Mouse (Mus musculus) frontal cortex, adult (tissue): ENCODE measurements around the gene Pcp4.
A peak's percentile ranks its signal among the peaks of the same experiment; 100 is the strongest.

Experiments used
- ATAC-seq: cut with Nextera tagmentation; 2 replicates; pipeline ENCODE4 v1.9.2; 2017; ENCODE audit warnings: mild to moderate bottlenecking, moderate library complexity, mixed read lengths; ENCODE audit not compliant: low TSS enrichment

The Pcp4 gene

GRCm38 (mm10) chr16:96488038-96488437 is 20.6 kb downstream of the Pcp4 start:
- ATAC-seq = no peak

DNA sequence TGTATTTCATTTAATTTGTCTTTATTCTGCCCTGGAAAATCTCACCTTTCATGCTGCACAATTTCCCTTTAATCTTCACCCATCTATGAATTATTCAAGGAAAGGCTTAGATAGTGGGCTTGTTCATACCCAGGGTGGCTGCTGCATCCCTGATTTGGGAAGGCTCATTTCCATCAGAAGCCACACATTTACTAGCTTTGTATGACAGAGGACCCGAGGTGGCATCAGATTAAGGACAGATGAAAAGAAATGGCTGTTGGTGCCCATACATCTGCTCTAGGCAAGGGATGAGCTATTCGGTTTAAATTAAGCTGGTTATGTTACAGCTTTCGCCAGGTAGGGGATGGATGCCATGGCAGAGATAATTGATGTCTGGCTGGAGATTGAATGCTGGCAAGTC is 24.1 kb downstream of the Pcp4 start:
- no peak for ATAC-seq

GRCm38 (mm10) chr16:96494079-96494478 is 26.7 kb downstream of the Pcp4 start:
- peak; percentile 51; the same call in 1 of the 2 replicates for ATAC-seq

GRCm38 (mm10) chr16:96498951-96499350 is 31.5 kb downstream of the Pcp4 start:
- peak; percentile 88 for ATAC-seq

- ATAC-seq = no peak
These were observed 33.8 kb downstream of the Pcp4 start for GRCm38 (mm10) chr16:96501241-96501640.

DNA sequence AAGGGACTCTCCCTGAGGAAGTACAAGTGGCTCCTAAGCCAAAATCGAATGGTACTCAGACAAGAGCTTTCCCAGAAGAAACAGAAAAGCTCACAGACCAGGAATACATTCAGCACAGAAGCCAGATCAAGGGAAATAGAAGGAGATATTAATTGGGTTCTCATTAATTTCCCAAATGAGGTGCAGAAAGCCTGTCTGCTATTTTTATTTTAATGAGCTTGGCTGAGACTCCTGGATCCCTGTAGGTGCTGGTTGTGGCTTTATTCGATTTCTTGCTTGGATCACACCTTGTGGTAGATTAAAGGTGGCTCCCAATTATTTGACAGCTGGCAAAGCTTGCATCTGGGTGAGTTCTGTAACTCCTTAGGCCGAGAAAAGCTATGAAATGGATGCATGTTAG is 35.2 kb downstream of the Pcp4 start:
- no peak for ATAC-seq

DNA sequence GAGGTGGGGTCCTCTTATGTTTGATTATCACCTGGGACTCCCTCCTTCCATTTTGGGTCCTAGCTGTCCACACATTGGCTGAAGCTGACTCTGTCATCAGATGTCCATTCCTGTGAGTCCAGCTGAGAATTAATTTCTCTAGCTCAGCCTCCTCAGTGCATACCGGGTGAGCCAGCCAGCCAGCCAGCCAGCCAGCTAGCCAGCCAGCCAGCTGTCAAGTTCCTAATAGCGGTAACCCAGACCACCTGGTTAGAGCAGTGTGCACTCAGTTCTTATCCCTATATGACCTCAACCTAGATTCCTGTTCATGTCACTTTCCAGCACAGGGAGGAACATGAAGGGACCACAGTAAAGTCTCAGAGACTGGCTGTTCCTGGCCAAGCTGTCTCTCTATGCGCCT is 47.1 kb downstream of the Pcp4 start:
- ATAC-seq = no peak

GRCm38 (mm10) chr16:96527476-96527875 is 60.1 kb downstream of the Pcp4 start:
- no peak for ATAC-seq

DNA sequence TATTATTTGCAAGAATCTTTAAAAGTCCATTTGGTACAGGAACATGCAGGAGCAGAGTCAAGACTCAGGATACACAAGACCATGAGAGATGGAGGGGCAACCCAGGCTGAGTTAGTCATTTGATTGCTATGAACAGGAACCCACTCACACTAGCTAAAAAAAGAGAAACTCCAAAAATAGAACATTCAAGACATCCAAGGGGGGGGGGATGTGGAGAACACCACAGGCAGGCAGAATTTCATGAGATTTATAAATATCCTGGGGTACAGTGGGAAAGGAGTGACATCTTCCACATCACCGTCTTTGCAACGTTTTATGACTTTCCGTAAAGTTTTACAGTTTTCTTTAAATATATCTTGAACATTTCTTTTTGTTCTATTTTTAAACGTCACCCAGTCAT is 61.1 kb downstream of the Pcp4 start:
- ATAC-seq = peak; percentile 49; the same call in 1 of the 2 replicates

- ATAC-seq = no peak
These were observed 62.6 kb downstream of the Pcp4 start for GRCm38 (mm10) chr16:96529896-96530568.

DNA sequence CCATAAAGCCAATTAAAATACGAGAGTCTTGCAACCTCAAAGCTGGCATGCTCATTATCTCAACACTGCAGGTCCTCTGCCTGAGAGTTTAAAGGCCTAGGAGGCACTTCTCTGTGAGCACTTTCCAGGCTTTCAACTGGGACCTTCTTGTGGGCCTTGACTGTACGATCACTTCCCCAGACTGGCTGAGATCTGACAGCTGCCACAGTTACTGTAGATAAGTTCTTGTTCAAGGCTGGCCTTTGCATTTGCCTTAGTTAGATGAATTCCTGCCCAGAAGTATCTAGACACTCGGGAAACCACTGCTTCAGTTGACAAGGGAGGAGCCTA is 63.1 kb downstream of the Pcp4 start:
- no peak for ATAC-seq

DNA sequence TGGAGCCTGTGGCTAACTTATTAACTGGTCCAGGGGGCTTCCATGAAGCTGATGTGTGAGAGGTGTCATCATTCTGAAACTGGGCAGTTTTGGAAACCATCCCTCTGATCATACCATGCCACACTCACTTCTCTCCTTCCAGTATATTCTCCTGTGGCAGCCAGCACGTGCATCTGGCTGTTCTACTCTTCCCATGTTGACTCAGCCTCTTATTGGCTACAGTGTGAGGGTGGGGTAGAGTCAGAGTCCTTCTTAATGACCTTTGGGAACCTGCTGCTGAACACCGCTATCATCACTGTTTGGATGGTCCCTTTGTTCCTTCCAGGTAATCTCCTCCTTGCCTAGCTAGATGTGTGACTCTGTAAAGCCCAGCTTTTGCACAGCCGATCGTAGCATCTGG is 63.6 kb downstream of the Pcp4 start:
- no peak for ATAC-seq

DNA sequence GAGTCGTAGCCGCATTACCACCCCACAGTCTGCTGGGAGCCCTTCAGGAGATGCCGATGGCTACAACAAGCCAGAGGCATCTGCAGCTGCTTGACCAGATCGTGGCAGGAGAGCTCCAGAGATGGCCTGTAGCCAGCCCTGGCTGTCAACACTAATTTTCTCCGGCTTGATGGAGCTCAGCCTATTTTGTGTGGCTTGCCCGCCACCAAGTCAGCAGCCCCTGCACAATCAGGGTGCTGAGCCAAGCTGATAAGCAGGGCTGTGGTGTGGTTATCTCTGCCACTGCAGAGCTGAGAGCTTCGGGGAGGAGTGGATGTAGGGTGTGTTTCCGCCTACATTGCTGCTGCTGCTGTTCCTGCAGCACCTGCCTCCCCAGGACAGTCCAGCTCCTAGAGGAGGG is 66.3 kb downstream of the Pcp4 start:
- peak; percentile 45 for ATAC-seq

DNA sequence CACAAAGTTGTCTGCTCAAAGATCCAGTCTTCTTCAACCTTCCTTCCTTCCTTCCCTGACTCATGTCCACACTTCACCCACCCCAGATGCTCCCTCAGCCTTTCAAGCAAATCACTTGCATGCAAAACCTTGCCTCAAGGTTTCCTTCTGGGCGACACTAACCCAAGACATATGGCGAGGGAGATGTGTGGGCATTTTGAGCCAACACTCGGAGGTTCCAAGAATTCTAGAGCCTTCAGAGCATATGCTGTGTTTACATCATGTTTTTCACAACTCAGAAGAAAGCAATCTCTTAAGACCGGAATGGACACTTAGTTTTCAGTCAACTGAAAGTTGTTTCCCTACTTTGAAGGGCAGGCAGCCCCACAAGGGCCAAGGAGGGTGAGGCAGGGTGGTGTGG is 67.9 kb downstream of the Pcp4 start:
- ATAC-seq = peak; percentile 64

DNA sequence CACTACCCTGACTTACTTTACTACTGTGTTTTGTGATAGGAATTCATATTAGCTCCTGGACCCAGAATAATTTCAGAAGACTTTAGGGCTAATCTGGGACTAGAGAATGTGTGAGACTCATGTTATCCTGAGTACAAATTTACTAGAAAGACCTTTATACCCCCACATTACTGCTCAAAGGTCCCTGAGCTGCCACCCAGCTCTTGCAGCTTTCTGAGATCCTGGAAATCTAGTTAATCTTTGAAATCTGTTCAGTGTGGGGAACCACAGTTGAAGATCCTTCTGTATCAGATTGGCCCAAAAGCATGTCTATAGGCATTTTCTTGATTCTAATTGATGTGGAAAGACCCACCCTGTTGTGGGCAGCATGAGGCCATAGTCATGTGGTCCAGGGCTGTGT is 69.0 kb downstream of the Pcp4 start:
- no peak for ATAC-seq

- ATAC-seq = no peak
These were observed 71.7 kb downstream of the Pcp4 start for GRCm38 (mm10) chr16:96539091-96539490.

DNA sequence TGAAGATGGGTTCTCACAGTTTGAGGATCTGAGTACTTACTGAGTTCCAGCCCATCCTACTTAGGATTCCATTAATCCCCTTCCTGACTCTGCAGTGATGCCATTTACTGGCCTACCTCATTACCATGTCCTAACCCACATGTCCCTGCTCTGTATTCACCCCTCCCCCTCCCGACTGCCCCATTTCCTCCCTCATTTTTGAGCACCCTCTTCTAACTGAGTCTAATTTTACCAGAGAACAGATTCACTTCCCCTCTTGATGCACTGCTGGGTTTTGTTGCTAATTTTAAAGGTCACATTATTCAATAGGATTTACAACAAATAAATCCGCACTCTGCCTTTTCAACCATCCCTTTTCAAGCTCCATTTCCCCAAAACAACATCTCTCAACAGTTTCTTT is 73.7 kb downstream of the Pcp4 start:
- ATAC-seq = no peak

DNA sequence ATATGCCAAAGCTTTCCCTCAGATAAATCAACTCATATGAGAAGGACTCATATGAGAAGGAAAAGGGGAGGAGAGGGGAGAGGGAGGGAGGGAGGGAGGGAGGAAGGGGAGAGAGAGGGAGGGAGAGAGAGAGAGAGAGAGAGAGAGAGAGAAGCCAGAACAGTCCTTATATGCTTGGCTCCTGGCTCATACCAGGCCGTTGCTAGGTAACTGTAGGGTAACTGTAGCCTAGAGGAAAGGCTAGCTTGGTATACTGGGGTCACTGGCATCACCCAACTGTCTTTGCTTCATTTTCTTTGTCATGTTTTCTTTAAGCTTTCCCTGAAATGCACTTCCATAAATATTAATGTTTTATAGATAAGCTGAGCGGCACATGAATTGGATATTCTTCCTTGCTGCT is 85.3 kb downstream of the Pcp4 start:
- ATAC-seq = no peak

DNA sequence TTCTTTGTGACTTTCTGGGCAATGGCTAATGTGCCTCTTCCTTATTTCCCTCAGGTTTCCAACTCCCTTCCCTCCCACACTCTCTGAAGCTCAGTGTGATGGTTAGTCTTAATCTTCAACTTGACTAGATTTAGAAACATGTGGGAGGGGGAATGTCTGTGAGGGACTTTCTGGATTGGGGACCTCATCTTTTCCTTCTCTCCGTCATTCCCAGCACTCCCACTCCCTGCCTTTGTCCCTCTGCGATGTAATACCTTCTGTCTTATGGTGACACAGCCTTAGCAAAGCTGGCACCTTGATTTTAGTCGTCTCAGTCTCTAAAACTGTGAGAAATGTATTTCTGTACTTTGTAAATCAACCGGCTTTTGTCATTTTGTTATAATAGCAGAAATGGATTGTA is 88.0 kb downstream of the Pcp4 start:
- peak; percentile 95 for ATAC-seq

DNA sequence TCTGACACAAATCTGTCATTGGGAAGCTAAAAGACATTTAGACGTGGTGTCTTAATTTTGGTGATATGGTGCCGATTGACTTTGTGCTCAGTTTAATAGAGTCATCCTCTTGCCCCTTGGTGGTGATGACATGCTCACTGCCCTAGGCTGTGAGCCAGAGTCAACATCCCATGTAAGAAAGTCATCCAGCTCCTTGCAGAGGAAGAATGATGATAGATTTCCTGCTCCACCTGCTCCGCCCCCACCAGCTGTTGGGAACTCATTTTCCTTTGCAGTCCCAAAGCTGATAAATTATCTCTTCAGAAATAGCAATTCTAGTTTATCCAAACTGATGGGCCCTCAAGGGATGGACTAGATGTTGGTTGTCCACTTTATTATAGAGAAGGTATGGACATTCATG is 89.2 kb downstream of the Pcp4 start:
- ATAC-seq = no peak

- ATAC-seq = no peak
These were observed 90.9 kb downstream of the Pcp4 start for GRCm38 (mm10) chr16:96558341-96558740.

- ATAC-seq = peak; percentile 58
These were observed 92.4 kb downstream of the Pcp4 start for GRCm38 (mm10) chr16:96559796-96560195.

GRCm38 (mm10) chr16:96563350-96564257 is 96.2 kb downstream of the Pcp4 start:
- no peak for ATAC-seq
